Mouse (Mus musculus): ENCODE data around the gene Ier2.
"Not testable (repeated sequence)": the region's sequence is repeated elsewhere in the genome, so short reads cannot be mapped to it uniquely, and the experiment has no call there.

DNA sequence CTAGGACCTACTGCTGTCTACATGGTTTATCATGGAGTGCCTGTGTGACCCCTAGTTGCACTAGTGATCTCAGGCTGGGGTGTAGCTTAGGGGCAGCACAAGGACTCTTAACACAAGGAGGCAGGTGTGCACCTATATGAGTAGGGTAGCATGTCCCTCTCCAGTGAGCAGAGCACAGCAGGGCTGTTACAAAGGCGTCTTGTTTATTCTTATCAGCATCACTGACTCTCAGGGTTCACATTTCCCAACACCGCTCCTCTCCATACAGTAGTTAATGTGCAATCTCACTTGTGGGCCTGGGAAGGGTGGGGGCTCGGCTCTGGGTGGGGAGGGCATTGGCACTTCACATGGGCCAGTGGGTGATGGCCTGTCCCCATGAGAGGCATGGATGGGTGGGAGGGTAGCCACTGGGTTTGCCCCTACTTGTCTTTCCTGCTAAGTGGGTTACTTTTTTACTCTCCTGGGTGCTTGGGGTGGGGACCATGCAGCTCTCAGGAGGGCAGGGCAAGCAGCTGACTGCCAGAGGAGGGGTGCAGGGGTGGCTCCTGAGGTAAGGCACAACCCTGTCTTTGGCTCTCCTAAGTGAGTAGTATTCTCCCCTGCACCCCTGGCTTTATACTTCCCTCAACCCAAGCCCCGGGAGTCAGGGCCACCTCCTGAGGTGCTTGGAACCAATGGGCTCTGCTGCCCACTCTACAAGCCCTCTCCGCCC is 7.8 kb upstream of the Ier2 start:
- not testable (repeated sequence) for TF ChIP-seq MAX (IDR thresholded peaks at IDR 0.05; ENCODE audit: low read depth); POLR2A (IDR thresholded peaks at IDR 0.05; ENCODE audit: insufficient read length, low read depth); REST (IDR thresholded peaks at IDR 0.05; ENCODE audit: insufficient read depth, insufficient read length); MYOD1 (IDR thresholded peaks at IDR 0.05; ENCODE audit: control insufficient read depth in 1 of 3, insufficient read length in 2 of 3, low read depth in 2 of 3)

All from myocyte (in vitro differentiated cells).